8 mouse cellular contexts compared by ENCODE assay signal in genomic region chr5:88630883-88631282, GRCm38 (mm10). TPM values are rescaled to one million over a fixed set of nuclear protein-coding genes. Genes with fewer than 3 reads are reported as not detected.
DNase-seq lines count a peak whose midpoint lies in the region; ATAC-seq and TF ChIP-seq lines count a peak whose summit lies in the region.

No protein-coding gene starts in this region.

- H3K27ac ChIP-seq in heart, embryonic 11.5 days (ENCODE audit: low read depth, low read length): peak overlapping the region; percentile 30; the same call in 1 of the 2 replicates
- H3K27ac ChIP-seq in hindbrain, embryonic 11.5 days (ENCODE audit: low read depth, low read length): no peak overlapping the region
- no peak overlapping the region for H3K27ac ChIP-seq in cerebellum, adult 2 months (ENCODE audit: insufficient read depth, low read length)

- no peaks in the 10 kb centered on the region for H3K27me3 ChIP-seq in heart, embryonic 11.5 days (ENCODE audit: control insufficient read depth, insufficient read depth, low read length)
- no peaks in the 10 kb centered on the region for H3K27me3 ChIP-seq in hindbrain, embryonic 11.5 days (ENCODE audit: control insufficient read depth, insufficient read depth, low read length)
- no peaks in the 10 kb centered on the region for H3K27me3 ChIP-seq in cerebellum, adult 2 months (ENCODE audit: control insufficient read depth, insufficient read depth, low read length)

- no peak; the same call in 1 of the 2 replicates for ATAC-seq in heart, embryonic 11.5 days (replicated peaks; ENCODE audit: insufficient number of reproducible peaks, low FRiP score, low TSS enrichment)
- ATAC-seq in hindbrain, embryonic 11.5 days (ENCODE audit: low FRiP score): no peak

- no peak for TF ChIP-seq POLR2A in cerebellum, adult 2 months (IDR thresholded peaks at IDR 0.05; ENCODE audit: borderline replicate concordance, insufficient read depth, low read length)

- peak; percentile 53 for DNase-seq in layer of hippocampus, adult 11-12 months (ENCODE audit: low spot score)
- no peak for DNase-seq in layer of hippocampus, postnatal 36 days
- DNase-seq in Muller cell, postnatal 12 days (ENCODE audit: inconsistent ontology term): peak; percentile 60
- peak; percentile 15 for DNase-seq in lung, postnatal 10 days
- no peak for DNase-seq in hindbrain, embryonic 11.5 days (ENCODE audit: low spot score)
- no peak for DNase-seq in cerebellum, adult 2 months
- no peak for DNase-seq in cerebellum, adult 9-11 months

- H3K4me3 ChIP-seq in heart, embryonic 11.5 days (ENCODE audit: low read depth, low read length): no peak overlapping the region
- H3K4me3 ChIP-seq in hindbrain, embryonic 11.5 days (ENCODE audit: low read depth, low read length): no peak overlapping the region
- H3K4me3 ChIP-seq in cerebellum, adult 2 months (replicated peaks; ENCODE audit: insufficient read depth, low read depth, low read length): no peak overlapping the region

- no peaks in the 10 kb centered on the region for H3K36me3 ChIP-seq in heart, embryonic 11.5 days (ENCODE audit: control insufficient read depth, insufficient read depth, low read length)
- 0 out of 2 replicates have a peak, but pooled peaks cover 2% of the 10 kb centered on the region for H3K36me3 ChIP-seq in hindbrain, embryonic 11.5 days (ENCODE audit: control insufficient read depth, insufficient read depth, low read length)

- no peak overlapping the region for H3K4me2 ChIP-seq in heart, embryonic 11.5 days
- H3K4me2 ChIP-seq in hindbrain, embryonic 11.5 days (replicated peaks; ENCODE audit: low read depth, low read length): no peak overlapping the region

- no peaks in the 10 kb centered on the region for H3K9me3 ChIP-seq in heart, embryonic 11.5 days (replicated peaks; ENCODE audit: control insufficient read depth, low read length)
- no peaks in the 10 kb centered on the region for H3K9me3 ChIP-seq in hindbrain, embryonic 11.5 days (ENCODE audit: control insufficient read depth, low read length)

- 44% methylated on average over 3 of the region's 3 CpGs for WGBS in heart, embryonic 11.5 days (ENCODE audit: insufficient replicate concordance)
- 75% methylated on average over 3 of the region's 3 CpGs for WGBS in hindbrain, embryonic 11.5 days
- 74% methylated on average over 3 of the region's 3 CpGs for WGBS in cerebellum, adult 2 months

- H3K9ac ChIP-seq in heart, embryonic 11.5 days (ENCODE audit: low read depth, low read length): no peak overlapping the region
- H3K9ac ChIP-seq in hindbrain, embryonic 11.5 days (ENCODE audit: low read depth, low read length): no peak overlapping the region

- peaks cover 3% of the 10 kb centered on the region; the same call in 1 of the 2 replicates for H3K4me1 ChIP-seq in heart, embryonic 11.5 days (ENCODE audit: control insufficient read depth, insufficient read depth, low read length)
- no peaks in the 10 kb centered on the region for H3K4me1 ChIP-seq in hindbrain, embryonic 11.5 days (replicated peaks; ENCODE audit: control insufficient read depth, insufficient read depth, low read length)
- no peaks in the 10 kb centered on the region; the same call in 1 of the 2 replicates for H3K4me1 ChIP-seq in cerebellum, adult 2 months (ENCODE audit: control insufficient read depth, insufficient read depth, low read length)

- TF ChIP-seq CTCF in cerebellum, adult 2 months (IDR thresholded peaks at IDR 0.05; ENCODE audit: borderline replicate concordance, insufficient read depth, low read depth, low read length): no peak

RNA-seq across cellular contexts. Expression of gene Grsf1, which starts 45.1 kb away (rescaled TPM):
- 10 to 100 TPM; 85.3 to 97.2 TPM for total RNA-seq in layer of hippocampus, postnatal 36 days (2021)
- polyA plus RNA-seq in heart, embryonic 11.5 days (2014; fragmentation: Nextera tagmentation; extraction: Ambion mirVana): 72.7 and 77.2 TPM in 2 replicates
- 96.5 and 111 TPM in 2 replicates for polyA plus RNA-seq in hindbrain, embryonic 11.5 days (2014; fragmentation: Nextera tagmentation; extraction: Ambion mirVana)
- 113 and 120 TPM in 2 replicates for polyA plus RNA-seq in cerebellum, adult 2 months (2012; rRNA removed)

Comparison
In these comparisons a context has a peak if more than half of its experiments do, and no peak if none do; other contexts are left out.
1. DNase-seq: peak in layer of hippocampus, adult 11-12 months (single experiment), Muller cell, postnatal 12 days (single experiment) and lung, postnatal 10 days (single experiment); none in layer of hippocampus, postnatal 36 days (0 of 2), hindbrain, embryonic 11.5 days (single experiment), cerebellum, adult 2 months (0 of 2) and cerebellum, adult 9-11 months (single experiment).